Comparison of ENCODE assay signal across 14 mouse cellular contexts in genomic region chr17:27859131-27859530, GRCm38 (mm10). TPM values are rescaled to one million over a fixed set of nuclear protein-coding genes. Genes with fewer than 3 reads are reported as not detected.
DNase-seq lines count a peak whose midpoint lies in the region; ATAC-seq and TF ChIP-seq lines count a peak whose summit lies in the region.
"Had no signal": no experiment of that assay in that cellular context is flagged by ENCODE, and none has a peak within 500 bp of the region (broad histone marks: within the 10 kb centered on the region; RNA-seq: fewer than 3 reads in every experiment).

No protein-coding gene starts in this region.

- H3K4me3 ChIP-seq in heart, embryonic 13.5 days: no peak overlapping the region; the same call in 1 of the 2 replicates
- peak overlapping the region in 1 of 2 experiments; percentile 91; a peak in 1 of 4 replicates for H3K4me3 ChIP-seq in liver, embryonic 14.5 days (ENCODE audit: insufficient read depth in 1 of 2, low read depth in 2 of 2, low read length in 2 of 2)
- H3K4me3 ChIP-seq: embryonic facial prominence, embryonic 12.5 days had no signal

- no peak for DNase-seq in heart, postnatal 4 days
- DNase-seq in spleen, postnatal 10 days (ENCODE audit: low spot score in 2 of 2): peak; percentile 25 to 28
- DNase-seq in spleen, adult 18-20 months: no peak
- DNase-seq in liver, embryonic 14.5 days (ENCODE audit: low read depth in 3 of 3, low spot score in 3 of 3): peak in 1 of 3 experiments; percentile 46
- DNase-seq in layer of hippocampus, adult 18-20 months (ENCODE audit: low spot score in 2 of 2): no peak
- DNase-seq in layer of hippocampus, adult 9-11 months: no peak
- DNase-seq: cerebellum, adult 11 months; heart, postnatal 10 days; kidney, postnatal 10 days; retina, postnatal 1 day had no signal

- no peak overlapping the region for H3K27ac ChIP-seq in heart, embryonic 13.5 days (replicated peaks)
- peak overlapping the region; percentile 55 for H3K27ac ChIP-seq in liver, embryonic 14.5 days
- H3K27ac ChIP-seq: embryonic facial prominence, embryonic 12.5 days had no signal

- no peak for ATAC-seq in heart, embryonic 13.5 days (ENCODE audit: extremely low read depth, insufficient number of reproducible peaks, low FRiP score, low TSS enrichment)
- ATAC-seq in liver, embryonic 14.5 days (ENCODE audit: insufficient read depth): peak; percentile 60
- ATAC-seq in erythroid progenitor cell, adult 5-6 weeks (replicated peaks; ENCODE audit: low FRiP score, poor library complexity, severe bottlenecking): no peak
- ATAC-seq: activated CD4-positive, CD25-positive, alpha-beta regulatory T cell, adult 4 months had no signal

- H3K9me3 ChIP-seq in heart, embryonic 13.5 days: no peaks in the 10 kb centered on the region
- H3K9me3 ChIP-seq in liver, embryonic 14.5 days (ENCODE audit: control insufficient read depth, low read length): no peaks in the 10 kb centered on the region
- H3K9me3 ChIP-seq: embryonic facial prominence, embryonic 12.5 days had no signal

- H3K4me1 ChIP-seq in heart, embryonic 13.5 days: peaks cover 33% of the 10 kb centered on the region
- H3K4me1 ChIP-seq in liver, embryonic 14.5 days (replicated peaks; ENCODE audit: control insufficient read depth in 2 of 2, insufficient read depth in 2 of 2, low read length in 1 of 2): peaks cover 30 to 33% of the 10 kb centered on the region in 2 experiments

- WGBS in heart, embryonic 13.5 days: 53% methylated on average over 2 of the region's 2 CpGs
- WGBS in liver, embryonic 14.5 days (ENCODE audit: insufficient replicate concordance): 18% methylated on average over 2 of the region's 2 CpGs

- peaks cover 4% of the 10 kb centered on the region for H3K36me3 ChIP-seq in heart, embryonic 13.5 days
- no peaks in the 10 kb centered on the region for H3K36me3 ChIP-seq in liver, embryonic 14.5 days (replicated peaks; ENCODE audit: control insufficient read depth, insufficient read depth, low read depth)

- peak overlapping the region; percentile 94; the same call in 1 of the 2 replicates for H3K4me2 ChIP-seq in heart, embryonic 13.5 days
- H3K4me2 ChIP-seq in liver, embryonic 14.5 days (ENCODE audit: low read depth): peak overlapping the region; percentile 95

- 0 out of 2 replicates have a peak overlapping the region, but pooled peaks have one; percentile 37 for H3K9ac ChIP-seq in heart, embryonic 13.5 days
- H3K9ac ChIP-seq in liver, embryonic 14.5 days (replicated peaks): peak overlapping the region; percentile 47

- peak; percentile 75 for TF ChIP-seq EP300 in liver, embryonic 14.5 days (IDR thresholded peaks at IDR 0.05; ENCODE audit: low read depth)

- no peak for TF ChIP-seq CTCF in liver, embryonic 14.5 days (IDR thresholded peaks at IDR 0.05; ENCODE audit: low read depth)

- no peaks in the 10 kb centered on the region for H3K27me3 ChIP-seq in heart, embryonic 13.5 days (replicated peaks)
- no peaks in the 10 kb centered on the region for H3K27me3 ChIP-seq in liver, embryonic 14.5 days (ENCODE audit: control insufficient read depth, insufficient read depth, low read length)
- H3K27me3 ChIP-seq: embryonic facial prominence, embryonic 12.5 days had no signal

RNA-seq across cellular contexts. Expression of gene Uhrf1bp1, which starts 2.9 kb away (rescaled TPM):
- 3.1 TPM in 2 replicates for polyA plus RNA-seq in heart, embryonic 13.5 days (2015; fragmentation: Nextera tagmentation; extraction: Ambion mirVana)
- 10 to 100 TPM; 20.7 to 21.9 TPM for total RNA-seq in heart, postnatal 4 days (2021)
- 2.9 and 3.1 TPM in 2 replicates for polyA plus RNA-seq in liver, embryonic 14.5 days (2012; rRNA removed)
- polyA plus RNA-seq in liver, embryonic 14.5 days (2014; fragmentation: Nextera tagmentation; extraction: Ambion mirVana): 1.8 and 2.4 TPM in 2 replicates
- total RNA-seq in layer of hippocampus, adult 18-20 months (2021): 10 to 100 TPM; 13.7 to 14.5 TPM
- total RNA-seq in erythroid progenitor cell, adult 5-6 weeks (2015; ENCODE audit: low replicate concordance): 2.9 and 11.2 TPM in 2 replicates
- total RNA-seq in erythroid progenitor cell, adult 5-6 weeks (2017; ENCODE audit: low replicate concordance): 4.2 and 6.0 TPM in 2 replicates

RNA-seq across cellular contexts. Expression of gene Snrpc, which starts 21.2 kb away (rescaled TPM):
- 219 and 230 TPM in 2 replicates for polyA plus RNA-seq in heart, embryonic 13.5 days (2015; fragmentation: Nextera tagmentation; extraction: Ambion mirVana)
- 100 to 1,000 TPM in 1 of 2 experiments, 10 to 100 TPM in 1; 94.2 to 102 TPM for total RNA-seq in heart, postnatal 4 days (2021)
- 85.1 and 105 TPM in 2 replicates for polyA plus RNA-seq in liver, embryonic 14.5 days (2012; rRNA removed)
- polyA plus RNA-seq in liver, embryonic 14.5 days (2014; fragmentation: Nextera tagmentation; extraction: Ambion mirVana): 145 and 150 TPM in 2 replicates
- total RNA-seq in layer of hippocampus, adult 18-20 months (2021): 10 to 100 TPM; 44.8 to 51.7 TPM
- total RNA-seq in erythroid progenitor cell, adult 5-6 weeks (2015; ENCODE audit: low replicate concordance): 69.2 and 80.1 TPM in 2 replicates
- 29.2 and 44.5 TPM in 2 replicates for total RNA-seq in erythroid progenitor cell, adult 5-6 weeks (2017; ENCODE audit: low replicate concordance)

RNA-seq across cellular contexts. Expression of gene D17Wsu92e, which starts 38.7 kb away (rescaled TPM):
- polyA plus RNA-seq in heart, embryonic 13.5 days (2015; fragmentation: Nextera tagmentation; extraction: Ambion mirVana): 13.1 and 13.4 TPM in 2 replicates
- 100 to 1,000 TPM; 104 to 107 TPM for total RNA-seq in heart, postnatal 4 days (2021)
- 20.6 and 24.2 TPM in 2 replicates for polyA plus RNA-seq in liver, embryonic 14.5 days (2012; rRNA removed)
- polyA plus RNA-seq in liver, embryonic 14.5 days (2014; fragmentation: Nextera tagmentation; extraction: Ambion mirVana): 10.7 and 14.1 TPM in 2 replicates
- total RNA-seq in layer of hippocampus, adult 18-20 months (2021): 100 to 1,000 TPM; 199 TPM
- total RNA-seq in erythroid progenitor cell, adult 5-6 weeks (2015; ENCODE audit: low replicate concordance): 66.7 and 69.2 TPM in 2 replicates
- total RNA-seq in erythroid progenitor cell, adult 5-6 weeks (2017; ENCODE audit: low replicate concordance): 124 and 152 TPM in 2 replicates

RNA-seq across cellular contexts. Expression of gene Anks1, which starts 50.0 kb away (rescaled TPM):
- 7.7 and 8.2 TPM in 2 replicates for polyA plus RNA-seq in heart, embryonic 13.5 days (2015; fragmentation: Nextera tagmentation; extraction: Ambion mirVana)
- 10 to 100 TPM; 54.2 to 59.2 TPM for total RNA-seq in heart, postnatal 4 days (2021)
- 5.3 and 7.1 TPM in 2 replicates for polyA plus RNA-seq in liver, embryonic 14.5 days (2012; rRNA removed)
- 2.4 and 3.2 TPM in 2 replicates for polyA plus RNA-seq in liver, embryonic 14.5 days (2014; fragmentation: Nextera tagmentation; extraction: Ambion mirVana)
- total RNA-seq in layer of hippocampus, adult 18-20 months (2021): 10 to 100 TPM; 37.2 to 41.4 TPM
- total RNA-seq in erythroid progenitor cell, adult 5-6 weeks (2015; ENCODE audit: low replicate concordance): 6.1 and 6.7 TPM in 2 replicates
- total RNA-seq in erythroid progenitor cell, adult 5-6 weeks (2017; ENCODE audit: low replicate concordance): 3.8 and 4.6 TPM in 2 replicates

RNA-seq across cellular contexts. Expression of gene Taf11, which starts 50.5 kb away (rescaled TPM):
- polyA plus RNA-seq in heart, embryonic 13.5 days (2015; fragmentation: Nextera tagmentation; extraction: Ambion mirVana): 44.1 and 46.1 TPM in 2 replicates
- total RNA-seq in heart, postnatal 4 days (2021): 10 to 100 TPM; 28.5 to 29.3 TPM
- polyA plus RNA-seq in liver, embryonic 14.5 days (2012; rRNA removed): 9.4 and 16.9 TPM in 2 replicates
- polyA plus RNA-seq in liver, embryonic 14.5 days (2014; fragmentation: Nextera tagmentation; extraction: Ambion mirVana): 24.1 and 24.5 TPM in 2 replicates
- total RNA-seq in layer of hippocampus, adult 18-20 months (2021): 10 to 100 TPM; 38.7 to 41.5 TPM
- total RNA-seq in erythroid progenitor cell, adult 5-6 weeks (2015; ENCODE audit: low replicate concordance): 14.3 and 19.8 TPM in 2 replicates
- total RNA-seq in erythroid progenitor cell, adult 5-6 weeks (2017; ENCODE audit: low replicate concordance): 15.1 and 15.3 TPM in 2 replicates

Comparison
In these comparisons a context has a peak if more than half of its experiments do, and no peak if none do; other contexts are left out.
1. DNase-seq: peak in spleen, postnatal 10 days (2 of 2); none in heart, postnatal 4 days (single experiment), spleen, adult 18-20 months (0 of 2), layer of hippocampus, adult 18-20 months (0 of 2) and layer of hippocampus, adult 9-11 months (single experiment).